Mouse (Mus musculus) fat pad, adult 2 months (tissue): ENCODE measurements around the gene Mul1.
A peak's percentile ranks its signal among the peaks of the same experiment; 100 is the strongest.
"Not testable (repeated sequence)": the region's sequence is repeated elsewhere in the genome, so short reads cannot be mapped to it uniquely, and the experiment has no call there.

ENCODE experiments used
- DNase-seq: peaks from one replicate; pipeline ENCODE4 v3.0.0-alpha.2; 2011; ENCODE audit warnings: low read depth, low spot score; ENCODE audit errors: extremely low read depth

Gene Mul1

DNA sequence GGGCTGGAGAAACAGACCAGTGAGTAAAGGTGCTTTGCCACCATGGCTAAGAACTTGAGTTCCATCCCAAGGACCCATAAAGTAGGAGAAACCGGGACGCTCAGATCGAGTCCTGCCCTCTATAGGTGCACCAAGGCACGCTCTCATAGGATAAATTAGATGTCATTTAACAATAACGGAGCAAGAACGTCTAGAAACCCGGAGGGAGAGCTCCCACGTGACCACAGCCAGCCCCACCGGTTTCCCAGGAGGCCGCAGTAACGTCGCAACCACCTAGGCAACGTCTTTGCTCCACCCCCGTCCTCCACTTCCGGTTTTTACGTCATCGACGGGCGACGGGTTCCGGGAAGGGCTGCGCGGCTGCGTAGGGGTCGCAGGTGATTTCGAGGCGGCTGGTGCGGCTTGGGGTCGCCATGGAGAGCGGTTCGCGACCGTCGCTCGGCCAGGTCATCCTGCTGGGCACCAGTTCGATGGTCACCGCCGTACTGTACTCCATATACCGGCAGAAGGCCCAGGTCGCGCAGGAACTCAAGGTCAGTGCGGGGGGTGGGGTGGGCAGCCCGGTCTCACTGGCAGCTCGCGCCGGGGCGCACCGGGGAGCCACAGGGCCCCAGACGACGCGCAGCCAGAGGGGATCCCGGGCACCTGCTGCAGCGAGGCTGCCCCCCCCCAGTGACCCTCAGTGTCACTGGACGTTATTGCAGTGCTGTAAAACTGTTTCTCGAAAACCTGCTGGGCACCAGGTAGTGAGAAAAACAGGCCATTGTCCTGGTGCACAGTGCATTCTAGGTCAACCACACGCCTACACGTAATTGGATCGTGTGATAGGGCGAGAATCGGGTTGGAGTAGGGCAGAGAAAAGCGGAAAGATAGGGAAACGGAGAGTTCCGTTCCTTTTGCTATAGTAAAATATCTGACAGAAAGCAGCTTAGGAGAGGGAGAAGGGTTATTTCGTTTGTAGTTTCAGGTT lies at the start of gene Mul1:
Gene Mul1, plus strand, starts transcription at position 325 of the 970 bp plus-strand sequence.
- peak; percentile 71 for DNase-seq

DNA sequence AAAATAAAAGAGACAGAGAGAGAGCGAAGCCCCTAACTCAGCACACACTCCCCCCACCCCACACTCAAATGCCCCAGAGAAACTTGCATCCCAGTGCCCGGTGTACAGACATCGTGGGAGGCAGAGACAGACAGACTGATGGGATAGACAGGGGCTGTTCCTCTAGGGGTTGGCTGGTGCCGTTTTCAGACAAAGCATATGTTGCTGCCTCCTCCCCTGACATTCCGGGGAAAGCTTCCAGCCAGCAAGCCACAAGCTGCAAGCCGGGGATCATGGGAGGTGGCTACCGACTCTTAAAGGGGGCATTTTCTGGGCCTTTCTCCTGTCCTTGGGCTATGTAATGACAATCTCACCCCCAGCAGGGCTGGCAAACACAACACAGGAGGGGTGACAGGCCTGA lies 40.8 kb upstream of the Mul1 start:
- no peak for DNase-seq

DNA sequence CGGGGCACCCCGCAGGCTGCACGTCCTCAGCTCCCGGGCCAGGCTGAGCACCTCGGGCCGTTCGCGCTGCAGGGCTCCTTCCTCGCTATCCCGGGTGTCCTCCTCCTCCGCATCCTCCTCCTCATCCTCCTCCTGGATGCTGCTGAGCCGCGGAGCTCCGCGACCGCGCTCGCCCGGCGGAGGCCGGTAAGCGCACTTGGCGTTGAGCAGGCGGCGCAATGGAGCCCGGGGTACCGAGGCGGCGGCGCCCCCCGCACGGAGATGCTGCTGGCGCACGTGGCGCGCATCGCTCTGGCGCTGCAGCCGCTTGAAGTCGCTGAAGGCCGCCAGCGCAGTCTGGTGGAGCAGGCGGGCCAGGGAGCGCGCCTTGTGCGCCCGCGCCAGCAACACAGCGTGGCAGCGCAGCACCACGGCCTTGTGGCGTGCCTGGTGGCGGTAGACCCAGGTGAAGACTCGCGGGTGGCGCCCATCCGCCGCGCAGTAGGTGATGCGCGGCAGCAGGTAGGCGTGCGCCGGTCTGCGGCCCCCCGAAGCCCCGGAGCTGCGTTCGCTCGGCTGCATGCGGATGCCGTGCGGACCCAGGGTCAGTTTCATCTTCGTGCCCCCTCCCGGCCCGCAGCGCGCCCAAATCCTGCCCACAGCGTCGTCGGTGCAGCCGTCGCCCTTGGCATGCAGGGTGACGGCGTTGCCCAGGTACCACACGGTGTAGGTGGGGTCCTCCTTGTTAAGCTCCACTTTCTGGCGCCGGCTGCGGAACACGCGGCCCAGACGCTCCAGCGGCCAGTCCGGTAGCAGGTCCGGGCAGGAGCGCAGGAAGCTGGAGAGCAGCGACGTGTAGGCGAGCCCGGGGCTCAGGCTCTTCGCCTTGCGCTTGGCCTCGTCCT lies 39.1 kb upstream of the Mul1 start:
- no peak for DNase-seq

DNA sequence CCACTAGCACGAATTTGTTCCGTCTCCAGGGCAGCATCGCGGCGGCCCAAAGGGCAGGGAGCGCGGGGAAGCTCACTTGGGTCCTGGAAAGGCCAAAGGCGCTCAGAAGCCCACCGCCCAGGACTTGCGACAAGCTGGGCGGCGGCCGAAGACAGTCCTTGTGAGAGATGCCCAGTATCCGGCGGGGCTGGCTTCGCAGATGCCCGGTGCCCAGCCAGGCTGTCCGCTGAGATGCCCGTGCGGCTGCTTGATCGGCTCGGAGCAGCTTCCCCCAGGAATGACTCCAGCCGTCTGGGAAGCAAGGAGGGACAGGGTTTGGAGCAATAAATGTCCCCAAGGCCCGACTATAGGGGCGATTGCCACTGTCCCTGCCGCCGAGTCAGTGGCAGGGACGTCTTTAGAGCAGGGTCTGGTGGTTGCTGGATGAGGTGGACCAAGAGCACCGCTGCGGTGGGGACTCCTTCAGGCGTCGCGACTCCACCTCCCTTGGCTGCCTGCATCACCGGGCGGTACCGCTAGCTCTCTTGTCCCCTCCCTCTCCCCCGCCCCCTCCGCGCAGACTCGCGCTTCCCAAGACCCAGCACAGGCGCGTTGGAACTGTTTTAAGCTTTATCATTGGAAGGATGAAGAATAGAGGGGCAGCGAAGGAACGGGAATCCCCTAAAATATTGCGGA lies 38.4 kb upstream of the Mul1 start, which contains the start of gene Fam43b:
Gene Fam43b, minus strand, starts transcription at position 558 of the 675 bp plus-strand sequence.
- no peak for DNase-seq

DNA sequence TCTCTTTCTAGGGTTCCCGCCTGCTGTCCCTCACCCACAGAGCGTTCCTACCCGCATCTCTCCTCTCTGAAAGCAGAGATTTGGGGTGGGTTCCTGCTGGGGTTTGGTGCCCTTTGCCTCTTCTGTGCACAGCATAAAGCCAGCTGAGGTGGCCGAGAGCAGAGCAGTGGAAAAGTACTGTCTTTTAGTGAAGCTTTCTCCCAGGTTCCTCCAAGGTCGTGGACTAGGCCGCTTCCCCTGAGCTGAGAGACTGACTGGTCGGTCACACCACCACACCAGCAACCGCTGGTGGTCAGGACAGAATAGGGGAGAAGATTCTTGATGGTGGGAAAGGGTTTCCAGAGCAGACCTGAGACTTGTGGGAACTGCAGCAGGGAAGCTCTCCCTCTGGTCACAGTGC lies 37.8 kb upstream of the Mul1 start:
- DNase-seq, result no peak

DNA sequence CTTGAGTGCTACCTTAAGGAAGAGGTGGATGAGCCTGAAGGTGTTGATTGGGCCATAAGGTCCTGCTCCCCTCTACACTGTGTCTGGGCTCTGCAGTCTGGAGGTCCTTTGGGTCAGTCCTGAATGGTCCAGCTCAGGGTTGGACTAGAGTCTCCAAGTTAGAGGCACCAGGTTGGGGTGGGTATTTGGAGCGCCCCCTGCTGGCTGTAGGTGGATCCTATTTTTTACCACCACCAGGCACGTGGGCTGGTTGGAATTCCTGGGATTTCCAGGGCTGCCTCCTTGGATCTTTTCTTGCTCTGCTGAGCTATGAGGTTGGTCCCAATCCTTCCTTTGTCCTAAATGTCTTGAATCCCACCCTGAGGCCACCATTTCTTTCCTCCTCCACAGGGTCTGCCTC lies 29.7 kb upstream of the Mul1 start:
- no peak for DNase-seq

DNA sequence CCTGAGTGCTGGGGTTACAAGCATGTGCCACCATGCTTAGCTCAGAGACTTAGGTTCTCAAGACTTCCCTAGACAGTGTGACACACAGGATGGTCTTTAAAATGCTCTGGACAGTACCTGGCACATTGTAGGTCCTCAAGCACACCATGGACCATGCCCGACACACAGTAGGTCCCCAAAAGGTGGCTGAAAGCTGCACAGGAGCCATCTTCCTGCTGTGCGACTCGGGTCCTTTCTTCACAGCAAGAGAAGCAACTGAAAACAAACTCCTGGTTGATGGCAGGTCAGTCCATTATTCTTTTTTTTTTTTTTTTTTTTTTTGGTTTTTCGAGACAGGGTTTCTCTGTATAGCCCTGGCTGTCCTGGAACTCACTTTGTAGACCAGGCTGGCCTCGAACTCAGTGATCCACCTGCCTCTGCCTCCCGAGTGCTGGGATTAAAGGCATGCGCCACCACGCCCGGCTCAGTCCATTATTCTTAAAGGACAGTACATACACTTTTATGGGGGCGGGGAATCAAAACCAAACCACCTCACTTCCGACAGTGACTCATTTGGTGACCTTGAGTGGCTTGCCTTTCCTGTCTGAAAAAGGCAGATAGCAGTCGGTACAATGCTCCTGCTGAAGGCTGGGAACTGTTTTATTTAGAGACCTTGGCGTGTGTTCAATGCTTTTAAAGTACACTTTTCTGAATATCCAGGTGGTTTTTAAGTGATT lies 26.8 kb upstream of the Mul1 start:
- no peak for DNase-seq

DNA sequence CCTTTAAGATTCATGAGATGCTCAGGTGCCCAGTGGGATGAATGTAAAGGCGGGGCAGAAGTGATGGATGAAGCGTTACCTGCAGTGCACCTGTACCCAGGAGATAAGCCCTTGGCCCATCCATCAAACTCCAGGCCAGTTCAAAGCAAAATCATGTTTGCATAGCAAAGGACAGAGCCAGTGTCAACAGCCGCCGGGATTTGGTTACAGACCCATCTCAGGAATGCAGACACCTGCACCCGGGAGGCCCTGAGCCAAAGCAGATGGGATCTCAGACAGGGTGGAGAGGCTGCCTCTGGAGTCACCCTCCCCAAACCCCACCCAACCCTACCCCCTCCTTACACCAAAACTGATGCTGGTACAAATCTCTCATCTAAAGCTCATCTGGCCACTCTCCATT lies 23.5 kb upstream of the Mul1 start:
- no peak for DNase-seq

DNA sequence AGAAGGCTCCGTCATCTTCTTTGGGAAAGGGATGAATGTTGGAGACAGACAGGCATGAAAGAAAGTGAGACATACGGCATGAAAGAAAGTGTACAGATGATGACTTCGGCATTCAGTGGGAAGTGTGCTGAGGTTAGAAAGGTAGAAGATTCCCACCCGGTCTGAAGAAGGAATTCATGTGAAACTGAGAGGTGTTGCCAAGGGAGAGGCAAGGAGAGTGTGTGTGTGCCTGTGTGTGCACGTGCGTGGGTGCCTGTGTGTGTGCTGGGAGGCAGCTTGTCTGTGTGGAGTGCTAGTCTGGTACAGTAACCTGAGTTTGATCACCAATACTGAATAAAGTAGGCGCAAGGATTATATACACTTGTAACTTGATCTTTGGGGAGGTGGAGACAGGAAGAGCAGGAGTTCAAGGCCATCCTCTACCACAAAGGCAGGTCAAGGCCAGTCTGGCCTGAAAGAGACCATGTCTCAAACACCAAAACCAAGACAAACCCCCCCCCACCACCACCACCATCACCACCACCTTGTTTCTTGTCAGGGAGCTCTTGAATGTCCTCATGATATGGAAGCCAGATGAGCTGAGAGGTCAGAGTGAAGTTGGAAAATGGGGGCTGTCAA lies 22.9 kb upstream of the Mul1 start:
- DNase-seq, result no peak

DNA sequence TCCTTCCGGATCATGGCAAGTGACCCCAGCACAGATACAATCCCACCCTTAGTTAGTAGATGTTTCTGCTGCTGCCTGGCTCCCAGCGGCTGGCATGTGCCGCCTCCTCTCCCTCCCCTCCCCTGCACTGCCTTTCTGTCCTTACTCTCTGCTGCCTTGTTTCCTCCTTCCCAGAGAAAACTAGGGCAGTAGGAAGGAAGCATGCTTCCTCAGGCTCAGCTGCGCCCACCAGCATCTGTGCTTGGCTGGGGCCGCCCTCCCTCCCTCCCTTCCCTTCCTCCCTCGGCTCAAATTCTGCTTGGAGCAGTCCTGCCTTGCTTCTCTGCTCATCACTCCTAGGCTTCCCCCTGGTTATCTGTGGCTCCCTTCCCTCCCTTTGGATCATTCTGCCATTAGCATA lies 19.7 kb upstream of the Mul1 start:
- no peak for DNase-seq

DNA sequence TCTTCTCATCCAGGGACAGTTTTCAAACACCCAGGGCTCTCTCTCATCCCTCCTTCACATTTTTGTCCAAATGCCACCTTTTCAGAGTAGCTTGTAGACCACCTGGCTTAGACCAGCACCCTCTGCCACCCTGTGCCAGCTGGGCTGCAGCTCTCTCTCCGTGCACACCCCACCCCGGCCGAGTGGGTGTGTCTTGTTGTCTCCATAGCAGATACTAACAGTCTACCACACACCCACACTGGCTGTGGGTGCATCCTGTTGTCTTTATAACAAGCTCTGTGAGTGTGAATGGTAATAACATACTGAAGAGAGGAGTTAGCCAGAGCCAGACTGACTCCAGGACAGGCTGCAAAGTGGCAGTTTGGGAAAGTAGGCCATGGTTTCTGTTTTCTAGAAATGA lies 18.5 kb upstream of the Mul1 start:
- DNase-seq, result no peak

DNA sequence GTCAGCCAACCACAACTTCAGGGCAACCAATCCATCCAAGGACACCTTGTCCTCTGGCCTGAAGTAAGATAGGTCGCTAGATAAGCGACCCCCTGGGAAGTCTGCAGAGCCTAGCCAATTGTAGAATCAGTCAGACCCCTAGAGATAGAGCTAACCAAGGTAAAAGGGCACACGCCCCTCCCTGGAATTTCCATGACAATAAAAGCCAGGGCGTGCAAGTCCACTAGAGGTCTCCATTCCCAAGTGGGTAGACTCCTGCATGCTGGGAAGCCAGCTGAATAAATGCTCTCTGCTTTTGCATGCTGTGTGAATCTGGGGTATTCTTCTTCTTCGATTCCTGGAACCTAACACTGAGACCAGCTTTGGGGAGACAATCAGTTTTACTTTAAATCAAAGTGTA lies 18.1 kb upstream of the Mul1 start:
- DNase-seq, result no peak

DNA sequence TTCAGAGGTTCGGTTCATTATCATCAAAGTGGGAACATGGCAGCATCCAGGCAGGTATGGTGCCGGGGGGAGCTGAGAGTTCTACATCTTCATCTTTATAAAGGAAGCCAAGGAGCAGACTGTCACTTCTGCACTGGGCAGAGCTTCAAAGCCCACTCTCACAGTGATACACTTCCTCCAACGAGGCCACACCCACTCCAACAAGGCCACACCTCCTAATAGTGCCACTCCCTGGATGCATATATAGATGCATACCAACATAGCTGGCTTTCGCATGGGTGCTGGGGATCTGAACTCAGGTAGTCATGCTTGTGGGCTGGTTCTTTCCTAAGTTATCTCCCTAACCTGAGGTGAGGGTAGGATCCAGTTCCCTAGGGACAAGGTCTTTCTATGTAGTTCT lies 16.6 kb upstream of the Mul1 start:
- DNase-seq, result no peak

DNA sequence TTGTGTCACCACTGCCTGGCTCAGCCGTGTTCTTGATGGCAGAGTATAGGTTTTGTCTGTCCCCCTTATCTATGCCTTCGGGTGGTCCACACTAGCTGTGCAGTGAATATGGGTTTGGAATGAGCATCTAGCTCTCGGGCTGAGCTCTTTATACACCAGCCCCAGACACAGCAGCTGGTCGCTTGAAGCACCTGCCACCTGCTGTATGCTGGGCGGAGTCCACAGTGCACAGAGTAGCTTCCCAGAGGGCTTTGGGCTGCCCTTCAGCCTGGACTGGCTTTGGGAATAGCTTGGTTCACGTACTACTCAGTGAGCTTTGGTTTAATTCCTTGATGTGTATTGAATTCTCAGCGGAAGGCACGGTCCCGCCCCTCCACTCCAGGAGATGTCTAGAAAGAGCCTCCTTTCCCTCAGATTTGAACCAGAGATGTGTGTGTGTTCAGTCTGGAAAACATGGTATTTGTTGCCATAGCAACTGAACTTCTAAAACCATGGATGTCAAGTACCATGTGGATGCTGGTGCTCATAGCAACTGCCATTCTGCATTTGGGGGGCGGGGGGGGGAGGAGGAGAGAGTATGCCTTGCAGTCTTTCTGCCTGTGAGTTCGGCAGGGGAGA lies 16.0 kb upstream of the Mul1 start:
- no peak for DNase-seq

DNA sequence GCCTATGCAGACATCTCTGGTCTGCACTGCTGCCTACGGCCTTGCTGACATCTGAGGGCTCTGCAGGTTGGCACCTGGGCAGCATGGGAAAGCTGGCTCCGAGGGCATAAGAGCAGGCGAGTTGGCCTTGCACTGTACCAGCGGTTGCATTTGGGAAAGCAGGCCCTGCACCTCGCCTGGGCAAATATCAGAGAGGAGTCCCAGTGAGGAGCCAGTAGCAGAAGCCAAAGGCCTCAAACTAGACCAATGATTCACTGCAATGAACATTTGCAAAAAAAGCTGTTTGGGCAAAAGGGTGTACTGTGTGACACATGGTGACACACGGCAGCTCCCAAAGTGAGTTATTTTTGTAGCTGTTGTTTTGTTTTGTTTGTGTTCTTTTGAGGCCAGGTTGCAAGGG lies 9.4 kb upstream of the Mul1 start:
- DNase-seq, result no peak

DNA sequence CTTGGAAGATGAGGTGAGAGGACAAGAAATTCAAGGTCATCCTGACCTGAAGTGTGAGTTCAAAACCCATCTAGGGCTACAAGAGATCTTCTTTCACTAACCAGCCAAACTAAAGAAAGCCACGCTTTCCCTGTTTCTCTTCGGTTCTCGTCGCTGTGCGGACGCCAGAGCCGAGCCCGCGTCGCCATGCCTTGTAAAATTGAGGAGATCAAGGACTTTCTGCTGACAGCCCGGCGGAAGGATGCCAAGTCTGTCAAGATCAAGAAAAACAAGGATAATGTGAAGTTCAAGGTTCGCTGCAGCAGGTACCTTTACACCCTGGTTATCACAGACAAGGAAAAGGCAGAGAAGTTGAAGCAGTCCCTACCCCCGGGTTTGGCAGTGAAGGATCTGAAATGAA lies 8.9 kb upstream of the Mul1 start:
- DNase-seq, result not testable (repeated sequence)

DNA sequence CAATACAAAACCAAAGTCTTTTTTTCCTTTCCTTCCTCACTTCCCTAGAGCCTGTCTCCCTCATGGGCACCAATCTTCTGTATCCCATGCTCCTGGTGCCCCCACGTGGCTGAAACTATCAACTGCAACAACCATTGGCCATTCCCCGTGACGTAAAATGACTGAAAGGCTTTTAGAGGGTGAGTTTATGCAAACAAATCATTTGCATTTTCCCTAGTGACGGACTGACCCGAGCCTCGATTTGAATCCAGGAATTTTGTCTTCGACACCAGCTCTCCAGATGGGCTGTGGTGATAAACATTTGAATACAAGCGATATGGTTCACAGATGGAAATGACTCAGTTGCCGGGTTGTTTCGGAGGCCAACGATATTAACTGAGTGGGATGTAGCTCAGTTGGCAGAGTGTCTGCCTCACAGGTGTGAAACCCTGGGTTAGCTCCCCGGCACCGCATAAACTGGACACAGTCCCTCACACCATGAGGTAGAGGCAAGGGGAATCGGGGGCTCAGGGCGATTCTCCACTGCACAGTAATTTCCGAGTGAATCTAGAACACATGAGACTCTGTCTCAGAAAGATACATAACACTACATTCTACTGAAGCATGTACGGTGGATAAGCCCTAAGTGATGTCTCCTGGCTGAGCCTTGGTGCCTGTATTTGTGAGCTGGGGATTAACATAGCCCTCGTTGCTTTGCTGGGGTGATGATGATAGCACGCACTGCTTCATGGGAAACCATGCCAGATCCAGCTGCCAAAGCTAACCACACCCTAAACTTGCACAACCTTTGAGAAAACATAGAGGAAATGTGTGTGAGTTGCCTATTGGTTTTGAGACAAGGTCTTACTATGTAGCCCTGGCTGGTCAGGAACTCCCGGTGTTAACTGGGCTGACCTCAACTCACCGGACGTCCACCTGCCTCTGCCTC lies 7.4 kb upstream of the Mul1 start:
- no peak for DNase-seq

DNA sequence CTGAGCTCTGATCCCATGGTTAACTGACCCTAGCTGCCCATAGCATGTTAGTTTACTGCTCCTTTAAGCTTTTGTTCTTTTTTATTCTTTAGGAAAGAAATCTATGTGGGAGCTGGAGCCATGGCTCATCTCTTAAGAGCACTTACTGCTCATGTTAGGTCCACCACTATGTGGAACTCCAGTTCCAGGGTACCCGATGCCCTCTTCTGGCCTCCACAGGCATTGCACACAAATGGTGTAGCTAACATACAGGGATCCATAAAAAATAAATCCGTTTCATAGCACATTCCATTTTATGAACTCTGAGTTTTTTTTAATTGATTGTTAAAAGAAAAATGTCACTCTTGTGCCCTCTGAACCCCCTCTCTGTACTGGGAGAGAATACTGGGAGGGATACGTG lies 4.7 kb upstream of the Mul1 start:
- no peak for DNase-seq

DNA sequence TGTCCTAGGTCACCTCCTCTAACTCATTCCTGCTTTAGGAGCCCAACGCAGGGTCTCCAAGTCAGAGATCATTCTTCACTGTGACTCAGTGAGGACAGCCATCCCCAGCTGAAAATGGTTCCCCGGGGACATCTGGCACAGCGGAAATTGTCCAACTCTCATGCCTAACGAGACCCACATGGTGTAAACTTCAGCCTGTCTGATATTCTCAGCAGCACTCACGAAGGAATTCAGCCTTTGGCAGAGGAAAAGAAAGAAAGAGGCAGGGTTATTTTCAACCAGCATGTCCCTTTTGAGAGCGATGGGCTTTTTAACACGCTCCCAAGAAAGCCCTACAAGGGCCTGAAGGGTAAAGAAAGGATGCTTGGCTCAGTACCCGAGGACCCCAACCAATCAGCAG lies 3.1 kb upstream of the Mul1 start:
- DNase-seq, result no peak
